Mouse (Mus musculus): ENCODE data around the gene Pard3b.
"Not testable (repeated sequence)": the region's sequence is repeated elsewhere in the genome, so short reads cannot be mapped to it uniquely, and the experiment has no call there.

Gene Pard3b

DNA sequence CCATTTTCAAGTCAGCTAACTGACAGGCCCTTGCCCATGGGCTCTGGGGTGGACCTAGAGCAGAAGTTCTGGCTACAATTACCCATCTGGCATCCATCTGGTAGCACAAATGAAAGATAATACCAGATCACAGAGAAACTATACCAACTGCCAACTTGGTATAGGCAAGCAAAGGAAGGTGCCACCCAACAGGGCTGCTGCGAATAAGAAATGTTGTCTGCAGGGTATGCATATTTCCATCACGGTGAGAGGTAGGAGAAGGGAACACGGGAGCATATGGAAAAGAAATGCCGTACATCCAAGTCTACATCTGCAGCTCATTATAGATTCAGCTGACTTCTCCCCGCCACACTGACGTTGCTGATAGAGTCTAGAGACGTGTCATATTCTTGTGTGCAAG lies 924.4 kb downstream of the Pard3b start:
- in situ Hi-C loops (cut with MboI; ENCODE audit: low sequenced_read_pairs), result no loop called here

DNA sequence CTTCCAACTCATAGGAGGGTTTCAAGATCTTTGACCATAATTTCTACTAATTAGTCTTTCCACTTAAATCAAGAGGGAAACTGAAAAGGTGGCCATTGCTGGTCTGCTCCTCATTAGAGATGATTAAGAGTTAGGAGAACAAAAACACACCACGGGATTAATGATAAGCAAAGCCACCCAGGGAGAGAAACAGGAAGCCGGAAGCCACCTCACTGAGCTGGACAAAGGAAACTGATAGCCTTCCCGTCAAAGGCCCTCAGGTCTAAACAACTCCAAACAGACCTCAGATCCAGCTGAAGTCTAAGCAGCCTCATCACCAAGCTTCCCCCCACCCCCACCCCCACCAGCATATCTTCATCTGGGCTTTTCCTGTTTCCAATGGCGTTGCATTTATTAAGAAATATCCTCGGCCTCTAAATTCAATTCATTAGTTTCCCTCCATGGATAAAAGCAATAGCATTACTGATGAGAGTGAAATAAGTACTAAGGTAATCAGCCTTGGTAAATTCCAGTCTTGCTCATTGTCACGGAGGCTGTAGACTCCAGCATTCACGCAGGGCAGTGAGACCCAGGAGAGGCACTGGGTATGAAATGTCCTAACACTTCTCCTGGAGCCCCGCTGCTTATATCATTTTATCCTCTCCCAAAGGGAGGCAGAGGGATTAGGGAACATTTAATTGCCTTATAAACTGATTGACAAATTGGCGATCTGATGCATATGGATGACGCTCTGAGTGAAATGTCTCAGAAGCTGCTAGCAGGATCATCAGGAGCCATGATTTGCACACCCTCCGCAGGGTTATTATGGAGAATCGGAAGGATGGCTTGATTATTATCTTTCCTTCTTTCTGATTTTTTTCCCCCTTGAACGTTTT lies 925.9 kb downstream of the Pard3b start:
- in situ Hi-C loops (cut with MboI; ENCODE audit: low sequenced_read_pairs), result no loop called here

DNA sequence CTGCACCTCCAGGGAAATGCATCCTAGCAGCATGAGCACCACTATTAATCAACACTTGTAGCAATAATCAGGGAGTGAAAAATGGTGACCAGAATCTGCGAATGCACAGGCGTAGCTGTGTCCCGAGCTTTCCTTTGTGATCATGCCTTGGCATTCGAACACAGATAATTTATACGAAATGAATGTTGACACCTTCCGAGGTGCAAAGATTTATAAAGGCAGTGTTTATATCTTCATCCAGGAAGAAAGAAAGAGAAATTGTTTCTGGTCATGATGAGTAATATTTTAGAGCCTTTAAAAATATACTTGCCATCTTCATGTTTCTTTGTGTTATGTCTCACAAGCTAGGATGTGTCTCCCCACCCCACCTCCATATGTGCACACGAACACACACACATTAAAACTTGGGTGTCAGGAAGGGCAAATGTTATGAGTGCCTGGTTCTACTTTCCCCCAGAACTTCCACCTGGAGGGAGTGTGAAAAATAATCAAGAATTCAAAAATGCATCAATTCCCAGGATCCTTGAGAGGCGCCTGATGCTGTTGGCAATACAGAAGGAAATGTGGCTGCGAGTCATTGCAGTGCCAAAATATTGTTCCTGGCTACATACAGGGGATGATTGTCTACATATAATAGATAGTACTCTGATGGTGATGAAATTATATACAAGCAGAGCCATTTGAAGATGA lies 926.6 kb downstream of the Pard3b start:
- in situ Hi-C loops (cut with MboI; ENCODE audit: low sequenced_read_pairs), result no loop called here

DNA sequence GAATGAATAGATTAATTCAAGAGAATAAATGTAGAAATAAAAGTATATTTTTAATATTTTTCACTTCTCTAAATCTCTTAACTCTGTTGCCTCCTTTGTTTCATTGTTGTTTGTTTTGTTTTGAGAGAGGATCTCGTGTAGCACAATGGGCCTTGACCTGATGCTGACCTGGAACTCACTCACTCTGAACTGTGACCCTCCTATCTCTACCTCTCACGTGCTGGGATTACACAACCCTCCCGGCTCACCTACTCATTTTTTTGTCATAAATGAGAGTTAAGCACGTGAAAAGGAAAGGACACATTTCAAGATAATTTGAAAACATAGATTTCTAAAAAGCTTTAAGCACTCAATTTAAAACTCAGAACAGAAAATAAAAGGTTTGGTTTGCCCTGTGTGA lies 928.0 kb downstream of the Pard3b start:
- in situ Hi-C loops (cut with MboI; ENCODE audit: low sequenced_read_pairs), result no loop called here

DNA sequence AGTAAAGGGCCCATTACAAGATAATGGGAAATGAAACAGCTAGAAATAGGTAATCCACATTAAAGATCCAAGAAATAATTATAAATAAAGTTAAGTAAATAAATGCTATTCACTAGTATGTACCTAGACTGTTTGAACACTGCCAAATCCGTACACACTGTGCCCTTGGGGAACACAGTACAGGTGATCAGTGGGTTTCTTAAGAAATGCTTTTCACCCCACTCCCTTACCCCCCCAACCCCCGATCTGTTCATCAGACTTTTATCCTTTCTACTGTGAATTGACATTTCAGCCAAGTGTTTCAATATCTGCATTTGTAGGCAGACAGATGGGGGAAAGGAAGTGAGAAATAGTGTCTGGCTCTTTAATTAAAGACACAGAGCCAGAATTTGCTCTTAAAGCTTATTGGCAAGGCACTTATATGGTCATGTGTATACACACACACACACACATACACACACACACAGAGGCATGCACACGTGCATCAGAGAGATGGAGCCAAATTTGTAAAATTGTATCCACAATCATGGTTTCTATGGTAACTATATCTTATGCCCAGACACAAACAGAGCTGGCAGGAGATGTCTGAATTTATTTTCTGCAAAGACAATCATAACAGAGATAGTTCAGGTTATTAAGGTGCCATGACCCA lies 938.4 kb downstream of the Pard3b start:
- in situ Hi-C loops (cut with MboI; ENCODE audit: low sequenced_read_pairs), result no loop called here

DNA sequence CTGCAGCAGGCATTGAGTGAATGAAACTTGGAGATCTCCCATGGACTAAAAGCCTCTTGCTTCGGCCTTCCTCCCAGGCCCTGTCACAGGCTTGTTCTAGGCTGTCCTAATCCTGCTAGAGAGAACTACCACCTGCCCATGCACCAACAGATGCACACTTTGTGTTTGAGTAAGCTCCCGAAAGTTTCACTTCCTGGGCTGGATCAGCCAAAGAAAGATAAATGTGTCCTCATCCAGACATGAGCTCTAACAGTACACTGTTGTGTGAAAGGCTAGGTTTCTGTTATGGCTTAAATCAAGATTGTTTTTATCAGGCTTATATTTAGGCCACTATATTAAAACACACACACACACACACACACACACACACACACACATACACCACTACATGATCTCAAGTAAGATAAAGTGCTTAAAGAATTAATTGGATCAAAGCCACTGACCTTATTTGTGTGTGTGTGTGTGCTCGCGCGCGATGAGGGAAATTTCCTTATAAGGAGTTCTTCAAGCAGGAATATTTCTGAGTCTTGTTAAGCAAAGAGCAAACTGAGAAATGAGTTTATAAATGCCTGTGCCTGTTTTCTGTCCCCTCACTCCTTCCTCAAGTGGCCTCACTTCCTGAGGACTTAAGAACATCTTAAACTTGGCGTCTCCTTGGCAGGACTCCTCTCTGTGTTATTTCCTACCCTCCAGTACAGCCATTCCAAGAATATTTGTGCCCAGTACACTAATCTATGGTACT lies 940.6 kb downstream of the Pard3b start:
- in situ Hi-C loops (cut with MboI; ENCODE audit: low sequenced_read_pairs), result no loop called here

DNA sequence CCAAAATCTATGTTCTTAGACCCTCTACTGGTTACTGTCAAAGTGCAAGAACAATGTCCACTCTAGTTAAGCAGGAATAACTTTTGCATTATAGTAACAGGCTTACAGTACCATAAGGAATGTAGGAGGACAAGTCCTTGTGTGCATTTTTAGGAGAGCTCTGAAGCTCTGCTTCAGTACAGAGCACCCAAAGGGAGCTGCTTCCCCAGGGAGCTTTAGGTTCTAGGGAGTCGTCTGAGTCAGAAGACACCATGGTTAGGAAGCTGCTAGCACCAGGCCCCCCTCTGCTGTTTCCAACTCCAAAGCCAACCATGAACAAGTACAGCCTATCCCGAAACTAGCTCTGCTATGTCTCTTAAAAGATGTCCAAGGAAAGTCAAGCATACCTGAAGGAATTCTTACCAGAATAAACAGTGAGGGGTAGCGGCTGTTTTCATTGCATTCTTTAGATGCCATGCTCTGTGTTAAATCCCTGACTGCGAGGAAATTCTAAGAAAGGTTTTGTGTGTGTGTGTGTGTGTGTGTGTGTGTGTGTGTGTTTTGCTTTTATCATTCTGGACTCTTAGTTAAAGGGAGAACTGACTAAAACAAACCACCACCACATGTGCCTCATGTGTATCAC lies 941.8 kb downstream of the Pard3b start:
- in situ Hi-C loops (cut with MboI; ENCODE audit: low sequenced_read_pairs), result no loop called here

DNA sequence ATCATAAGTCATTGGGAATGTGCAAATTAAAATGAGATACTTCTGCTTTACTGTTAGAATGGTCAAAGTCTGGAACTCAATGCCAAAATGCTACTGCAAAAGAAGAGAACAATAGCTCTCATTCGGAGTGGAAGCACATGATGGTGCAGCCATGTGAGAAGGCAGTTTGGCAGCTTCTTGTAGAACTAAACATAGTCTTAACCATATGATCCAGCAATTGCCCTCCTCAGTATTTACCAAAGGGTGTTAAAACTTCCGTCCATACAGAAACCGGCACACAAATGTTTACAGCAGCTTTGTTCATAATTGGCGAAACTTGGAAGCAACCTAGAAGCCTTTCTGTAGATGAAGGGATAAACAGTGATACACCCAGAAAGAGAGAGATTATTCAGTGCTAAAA lies 943.9 kb downstream of the Pard3b start:
- in situ Hi-C loops (cut with MboI; ENCODE audit: low sequenced_read_pairs), result no loop called here

DNA sequence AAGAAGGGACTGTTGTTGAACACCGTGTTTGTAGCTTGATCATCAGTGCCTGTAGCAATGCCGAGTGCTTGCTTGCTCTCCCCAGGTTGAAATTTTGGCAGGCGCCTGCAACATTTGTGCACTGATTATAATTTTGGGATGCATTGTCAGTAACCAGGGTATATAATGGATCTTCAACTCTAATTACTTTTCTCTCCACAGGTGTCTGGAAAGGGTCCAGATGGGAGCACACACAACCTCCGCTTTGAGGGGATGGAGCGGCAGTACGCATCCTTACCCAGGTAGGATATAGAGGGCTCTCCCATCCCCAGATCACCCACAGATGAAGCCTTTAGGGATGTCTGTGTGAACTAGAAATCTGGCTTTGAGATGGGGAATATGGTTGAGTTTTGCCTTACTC lies 948.9 kb downstream of the Pard3b start:
- in situ Hi-C loops (cut with MboI; ENCODE audit: low sequenced_read_pairs), result no loop called here

DNA sequence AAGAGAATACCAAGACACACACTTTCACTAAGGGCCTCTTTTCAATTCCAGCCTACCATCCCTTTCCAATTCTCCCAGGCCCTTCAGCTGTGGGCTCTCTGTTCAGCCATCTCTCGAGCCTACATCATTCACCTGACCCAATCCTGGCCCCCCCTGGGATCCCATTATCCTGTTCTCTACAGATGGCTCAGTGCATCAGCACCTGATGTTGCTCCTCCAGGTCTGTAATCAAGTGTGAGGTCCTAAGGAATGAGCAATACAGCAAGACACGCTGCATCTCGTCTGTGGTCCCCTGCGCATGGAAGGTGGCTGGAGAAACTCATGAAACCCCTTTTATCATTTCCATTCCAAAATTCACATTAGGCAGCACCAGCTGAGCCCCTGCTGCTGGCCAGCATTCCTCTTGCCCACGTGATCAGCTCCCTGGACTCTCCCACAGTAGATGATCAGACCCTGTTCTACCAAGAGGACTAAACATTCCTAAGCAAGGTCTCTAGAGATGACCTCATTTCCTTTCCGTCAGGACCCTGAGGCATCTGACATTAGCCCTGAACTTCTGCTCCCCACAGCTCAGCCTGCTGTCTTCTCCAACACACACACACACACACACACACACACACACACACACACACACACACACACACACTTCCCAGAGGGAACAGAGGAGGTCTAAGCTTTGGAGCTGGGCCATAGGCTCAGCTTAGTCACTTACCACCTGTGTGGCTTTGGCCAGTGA lies 952.8 kb downstream of the Pard3b start:
- in situ Hi-C loops (cut with MboI; ENCODE audit: low sequenced_read_pairs), result no loop called here

DNA sequence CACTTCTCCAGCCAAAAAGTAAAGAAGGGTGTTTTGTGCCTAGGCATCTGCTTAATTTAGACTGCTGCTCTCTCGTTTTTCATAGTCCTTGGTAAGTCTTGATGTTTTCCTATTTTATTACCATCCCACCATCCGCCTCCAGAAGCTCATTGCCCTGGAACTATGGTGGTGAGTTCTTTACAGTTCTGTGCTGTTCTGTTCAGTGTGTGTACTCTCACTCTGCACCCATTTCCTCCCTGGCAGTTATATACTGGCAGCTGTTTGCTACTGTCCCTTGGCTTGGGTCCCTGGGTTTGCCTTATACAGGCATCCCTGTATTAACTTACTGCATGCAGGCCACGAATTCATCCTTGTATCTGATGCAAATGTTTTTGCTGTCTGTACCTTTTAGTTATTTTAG lies 956.8 kb downstream of the Pard3b start:
- in situ Hi-C loops (cut with MboI; ENCODE audit: low sequenced_read_pairs), result no loop called here

DNA sequence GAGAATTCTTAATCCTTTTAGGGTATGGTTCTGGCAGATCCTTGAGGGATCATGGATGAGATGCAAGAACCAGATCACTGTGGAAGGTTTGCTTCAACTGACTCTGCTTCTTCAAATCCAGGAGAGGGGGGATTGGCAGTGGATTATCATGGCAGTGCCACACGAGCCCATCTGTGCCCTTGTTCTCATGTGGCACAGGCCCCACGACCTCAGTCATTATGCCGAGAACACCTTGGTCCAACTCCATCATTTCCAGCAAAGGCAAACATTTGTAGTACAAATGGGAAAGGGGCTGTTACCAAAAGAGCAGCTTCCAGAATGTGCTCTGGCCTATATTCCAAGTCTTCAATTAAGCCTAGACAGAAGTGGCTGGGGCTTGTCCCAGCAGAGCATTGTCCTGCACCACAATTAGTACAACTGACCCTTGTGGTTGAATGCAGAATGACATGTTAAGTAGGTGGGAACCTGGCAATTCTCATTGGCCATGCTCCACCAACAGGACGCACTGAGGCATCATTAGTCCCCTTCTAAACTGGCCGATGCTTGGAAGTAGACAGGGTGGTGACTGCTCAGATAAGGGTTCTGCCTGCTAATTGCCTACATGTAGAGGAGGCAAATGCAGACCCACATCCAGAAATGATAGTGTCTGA lies 959.3 kb downstream of the Pard3b start:
- in situ Hi-C loops (cut with MboI; ENCODE audit: low sequenced_read_pairs), result no loop called here

DNA sequence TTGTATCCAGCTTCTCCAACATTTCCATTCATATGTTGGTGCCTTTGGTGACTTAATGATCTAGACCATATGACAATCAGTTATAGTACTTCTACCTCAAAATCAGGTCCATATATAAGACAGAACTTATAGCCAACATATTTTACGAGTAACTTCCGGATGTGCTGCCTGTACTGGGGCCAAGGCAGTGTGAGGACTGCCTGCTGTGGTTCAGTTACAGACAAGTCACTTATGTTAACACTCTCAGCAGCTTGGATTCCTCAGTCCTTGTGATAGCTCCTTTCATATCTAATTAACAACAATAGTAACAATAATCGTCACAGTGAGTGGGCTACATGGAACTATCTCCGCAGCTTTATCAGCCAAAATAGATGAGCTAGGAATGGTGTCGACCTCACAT lies 959.9 kb downstream of the Pard3b start:
- in situ Hi-C loops (cut with MboI; ENCODE audit: low sequenced_read_pairs), result no loop called here

DNA sequence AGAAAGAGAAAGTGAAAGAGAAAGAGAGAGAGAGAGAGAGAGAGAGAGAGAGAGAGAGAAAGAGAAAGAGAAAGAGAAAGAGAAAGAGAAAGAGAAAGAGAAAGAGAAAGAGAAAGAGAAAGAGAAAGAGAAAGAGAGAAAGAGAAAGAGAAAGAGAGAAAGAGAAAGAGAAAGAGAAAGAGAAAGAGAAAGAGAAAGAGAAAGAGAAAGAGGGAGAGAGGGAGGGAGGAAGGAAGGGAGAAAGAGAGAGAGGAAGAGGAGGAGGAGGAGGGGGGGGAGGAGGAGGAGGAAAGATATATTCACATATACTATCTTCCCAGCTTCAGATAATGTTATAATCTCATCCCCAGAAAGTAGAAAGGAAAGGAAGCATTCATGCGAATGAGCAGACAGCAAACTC lies 966.0 kb downstream of the Pard3b start:
- in situ Hi-C loops (cut with MboI; ENCODE audit: low sequenced_read_pairs), result not testable (repeated sequence)

DNA sequence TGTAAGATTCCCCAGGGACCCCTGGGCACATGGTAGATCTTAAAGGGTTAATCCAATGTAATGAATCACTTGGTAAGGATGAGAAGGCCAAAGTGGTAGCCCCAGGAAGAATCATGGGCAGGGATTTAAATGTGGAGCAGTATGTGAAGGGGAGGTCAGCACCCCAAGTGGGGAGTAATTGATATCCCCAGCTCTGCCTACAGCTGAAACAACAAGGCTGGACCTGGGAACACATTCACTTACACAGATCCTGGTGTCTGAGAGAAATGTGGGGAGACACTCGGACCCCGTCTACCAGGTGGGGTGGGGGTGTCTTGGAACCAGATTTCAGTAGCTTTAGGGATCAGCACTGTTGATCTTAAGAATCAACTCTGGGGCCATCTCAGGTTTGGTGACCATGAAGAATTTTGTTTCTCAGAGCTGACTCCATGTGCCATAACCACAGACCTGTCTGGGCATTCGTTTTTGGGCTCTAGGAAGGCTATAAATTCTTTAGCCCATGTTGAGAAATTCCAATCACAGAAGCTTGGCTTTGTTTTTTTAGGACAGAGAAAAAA lies 979.6 kb downstream of the Pard3b start:
- in situ Hi-C loops (cut with MboI; ENCODE audit: low sequenced_read_pairs), result no loop called here

DNA sequence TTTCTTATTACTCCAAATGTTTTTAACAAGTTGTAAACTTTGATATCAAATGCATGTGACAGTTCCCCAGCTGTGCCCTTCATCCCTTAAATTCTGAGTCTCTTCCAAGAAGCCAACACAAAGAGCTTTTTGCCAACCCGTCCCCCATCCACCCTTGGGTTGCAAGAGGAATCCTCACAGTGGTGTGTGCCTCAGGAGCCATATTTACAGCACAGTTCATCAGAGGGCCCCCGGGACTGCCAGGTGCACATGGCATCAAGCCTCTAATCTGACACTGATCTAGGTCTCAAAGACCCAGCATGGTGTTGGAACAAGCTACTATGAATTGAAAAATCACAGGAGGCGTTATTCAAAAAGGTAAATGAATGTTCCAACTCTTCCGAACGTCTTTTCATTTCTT lies 980.8 kb downstream of the Pard3b start:
- in situ Hi-C loops (cut with MboI; ENCODE audit: low sequenced_read_pairs), result no loop called here

DNA sequence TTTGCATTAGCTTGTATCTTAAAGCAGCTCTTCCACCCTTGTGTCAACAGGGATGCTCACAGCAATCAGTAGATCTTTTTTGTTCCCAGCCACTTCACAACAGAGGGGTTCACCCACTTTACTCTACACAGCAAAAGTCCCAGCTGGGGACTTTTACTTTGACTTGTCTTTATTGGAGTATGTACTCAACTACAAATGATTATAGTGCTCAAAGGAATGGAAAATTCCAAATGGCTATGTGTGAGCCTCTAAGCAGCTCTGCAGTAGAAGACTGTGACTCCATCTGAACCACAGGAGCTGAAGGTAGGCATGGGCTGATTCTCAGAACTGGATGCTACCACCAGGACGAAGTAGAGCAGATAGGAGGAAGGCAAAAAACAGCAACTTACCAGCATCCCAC lies 983.8 kb downstream of the Pard3b start:
- in situ Hi-C loops (cut with MboI; ENCODE audit: low sequenced_read_pairs), result no loop called here

DNA sequence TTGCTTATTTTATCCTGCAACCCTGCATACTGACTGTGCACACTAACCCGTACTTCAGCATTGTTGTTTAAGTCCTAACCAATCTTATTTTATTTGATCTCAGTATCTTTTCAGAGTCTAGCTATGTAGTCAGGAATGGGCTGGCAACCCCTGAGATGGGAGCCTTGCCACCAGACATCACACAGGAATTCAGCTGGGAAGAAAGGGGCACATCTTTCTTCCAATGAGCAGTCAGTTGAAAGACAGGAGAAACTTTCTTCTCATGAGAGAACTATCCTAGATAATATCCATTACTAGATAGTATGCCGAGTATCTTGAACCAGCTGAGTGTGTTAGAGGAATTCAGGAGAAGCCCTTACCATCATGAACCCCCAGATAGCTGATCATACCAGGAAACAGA lies 985.5 kb downstream of the Pard3b start:
- in situ Hi-C loops (cut with MboI; ENCODE audit: low sequenced_read_pairs), result no loop called here

DNA sequence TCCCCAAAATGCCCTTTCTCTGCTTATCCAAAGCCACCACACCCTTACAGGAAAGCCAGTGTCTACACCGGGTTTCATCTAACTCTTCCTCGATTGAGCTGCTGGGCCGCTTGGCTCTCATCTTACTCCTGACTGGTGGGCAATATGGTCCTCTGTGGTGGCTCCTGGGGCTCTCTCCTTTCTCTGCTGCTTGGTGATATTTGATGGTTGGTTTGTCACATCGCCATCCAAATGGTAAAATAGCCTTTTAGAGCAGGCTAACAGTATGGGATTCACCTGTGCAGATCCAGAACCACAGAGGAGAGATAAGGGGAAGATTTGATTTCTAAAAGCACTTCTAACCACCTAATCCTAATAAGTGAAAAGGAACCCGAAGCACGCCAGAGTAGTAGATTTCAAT lies 986.2 kb downstream of the Pard3b start:
- in situ Hi-C loops (cut with MboI; ENCODE audit: low sequenced_read_pairs), result no loop called here
